Mouse (Mus musculus) adrenal gland, postnatal 4 days (tissue): ENCODE measurements around the gene Hpgds. TPM values are rescaled to one million over a fixed set of nuclear protein-coding genes. Genes with fewer than 3 reads are reported as not detected.

ENCODE experiments used
- DNase-seq, 2 experiments: peaks; one replicate each; pipeline ENCODE4 v3.0.0; 2021 to 2022; ENCODE audit warnings: low spot score in 2 of 2, mixed read lengths in 2 of 2
- long read RNA-seq, 2 experiments: library from polyadenylated mRNA; stranded (forward); transcript quantifications; one replicate each; pipeline ENCODE4 v2.0.0; 2021
- total RNA-seq, 2 experiments: library from RNA; stranded (reverse); gene quantifications; 2 replicates each; pipeline ENCODE4 v1.2.3; 2021

The Hpgds gene
- 1 to 10 TPM; 2.0 to 3.7 TPM for total RNA-seq
- long read RNA-seq, experiment 1, partial matches to known transcripts: 1 of 2 reads
- long read RNA-seq, experiment 1, other reads (novel, unspliced or antisense): 0 of 2 reads
- long read RNA-seq, experiment 2, partial matches to known transcripts: 0 of 3 reads
- long read RNA-seq, experiment 2, other reads (novel, unspliced or antisense): 0 of 3 reads

DNA sequence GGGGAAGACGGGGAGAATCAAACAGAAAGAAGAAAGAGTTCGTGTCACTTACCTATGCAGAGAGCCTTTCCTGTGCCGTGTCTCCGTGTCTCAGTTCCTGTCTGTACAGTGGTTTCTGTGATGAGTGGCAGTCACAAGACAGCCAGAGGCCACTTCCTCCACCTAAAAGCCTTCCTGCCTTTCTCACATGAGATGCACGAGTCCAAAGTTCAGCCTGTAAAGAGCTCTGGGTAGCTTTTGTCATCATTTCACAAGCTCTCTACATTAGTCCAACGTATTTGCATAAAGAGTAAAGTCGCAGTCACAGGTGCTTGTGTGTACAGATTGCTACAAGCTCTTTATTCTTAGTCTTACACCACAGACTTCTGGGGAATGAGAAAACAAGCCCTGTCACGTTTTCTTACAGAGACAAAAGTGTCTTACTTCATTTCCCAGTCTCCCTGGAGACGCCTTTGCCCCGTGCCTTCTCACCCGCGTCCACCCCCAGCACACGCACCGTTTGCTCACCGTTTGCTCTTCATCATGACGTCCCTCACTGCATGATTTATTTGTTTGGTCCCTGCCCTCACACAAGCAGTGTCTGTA, at the start of gene Hpgds:
Hpgds (minus strand) TSS at position 288 of the 585 bp plus-strand sequence.
- no peak for DNase-seq

GRCm38 (mm10) chr6:65164977-65165376, 20.3 kb upstream of the Hpgds start:
- DNase-seq: no peak

GRCm38 (mm10) chr6:65164137-65164536, 19.4 kb upstream of the Hpgds start:
- no peak for DNase-seq

DNA sequence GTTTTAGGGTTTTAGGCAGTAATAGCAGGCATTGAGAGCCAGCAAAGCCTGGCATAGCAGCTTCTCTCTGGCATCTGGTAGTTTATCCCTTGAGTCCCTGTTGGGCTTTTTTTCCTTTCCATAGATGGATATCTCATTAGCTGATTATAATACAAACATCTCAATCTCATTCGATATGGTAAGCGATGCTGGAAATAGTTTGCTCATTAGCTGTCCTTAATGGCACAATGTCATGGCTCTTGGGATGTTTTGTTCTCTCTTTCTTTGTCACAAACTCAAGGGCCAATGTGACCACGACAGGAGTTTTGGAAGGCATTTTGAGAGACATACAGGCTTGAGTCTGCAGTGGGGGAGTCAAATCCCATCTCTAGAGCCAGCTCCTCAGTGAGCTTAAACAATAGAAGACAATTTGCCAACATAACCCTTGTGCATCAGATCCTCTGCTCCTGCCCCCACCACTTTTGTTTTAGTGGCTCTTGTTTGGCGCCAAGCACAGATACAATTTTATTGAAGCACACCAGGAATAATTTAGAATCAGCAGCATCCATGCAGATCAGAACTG, 14.8 kb upstream of the Hpgds start:
- DNase-seq: no peak

DNA sequence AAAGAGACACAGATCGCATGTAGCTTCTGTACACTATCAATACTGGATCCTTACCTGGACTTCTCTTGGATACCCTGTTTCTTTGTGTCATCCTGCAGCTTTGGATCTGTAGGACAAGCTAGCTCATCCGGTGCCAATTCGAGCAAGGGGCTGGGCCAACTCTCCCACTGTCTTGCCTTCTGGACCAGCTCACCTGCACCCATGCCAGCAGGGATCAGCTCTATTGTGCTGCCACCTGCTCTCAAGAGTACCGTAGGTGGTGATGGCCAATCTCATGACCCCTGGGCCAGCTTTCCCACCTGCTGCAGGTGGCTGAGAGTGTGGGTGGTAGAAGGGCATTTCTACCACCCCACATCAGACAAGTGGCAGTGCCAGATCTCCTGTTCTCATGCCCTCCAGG, 12.3 kb upstream of the Hpgds start:
- DNase-seq: no peak

GRCm38 (mm10) chr6:65153570-65153969, 8.9 kb upstream of the Hpgds start:
- DNase-seq: no peak

DNA sequence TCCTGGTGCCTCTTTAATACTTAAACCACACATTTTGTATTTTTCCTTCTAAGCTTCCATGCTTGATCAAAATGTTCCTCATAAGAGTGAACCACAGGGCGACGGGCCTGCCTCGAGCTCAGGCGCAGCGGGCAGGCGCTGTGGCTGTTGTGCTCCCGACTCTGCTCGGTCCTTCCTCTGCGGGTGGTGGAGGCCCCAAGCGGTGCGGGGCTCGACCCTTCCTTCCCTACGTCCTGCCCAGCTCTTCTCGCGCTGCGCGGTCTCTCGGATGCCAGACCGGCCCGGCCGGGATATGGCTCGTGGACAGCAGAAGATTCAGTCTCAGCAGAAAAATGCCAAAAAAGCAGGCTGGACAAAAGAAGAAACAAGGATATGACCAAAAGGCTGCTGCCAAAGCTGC, 6.0 kb upstream of the Hpgds start:
- no peak for DNase-seq

DNA sequence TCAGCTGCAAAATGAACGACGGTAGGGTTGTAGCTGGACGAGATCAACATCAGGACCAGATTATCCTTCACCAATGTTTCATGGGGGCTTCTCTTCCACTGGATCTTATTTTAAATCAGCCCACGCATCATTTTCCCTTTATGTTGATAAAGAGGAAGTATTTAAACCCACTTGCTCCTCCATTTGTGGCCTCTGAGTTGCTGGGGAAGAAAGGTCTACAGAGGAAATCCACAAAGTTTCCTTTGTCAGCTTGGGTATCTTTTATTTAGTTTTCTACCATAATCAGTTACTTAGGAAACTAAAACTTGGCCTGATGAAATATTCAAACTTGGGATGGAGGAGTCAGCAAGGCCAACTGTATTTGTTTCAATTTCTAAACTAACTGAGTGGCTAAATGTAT, 1.7 kb upstream of the Hpgds start:
- DNase-seq: no peak

- DNase-seq: no peak
These were observed 2.4 kb downstream of the Hpgds start for GRCm38 (mm10) chr6:65142316-65142715.

GRCm38 (mm10) chr6:65140750-65141243, 3.9 kb downstream of the Hpgds start:
- DNase-seq: no peak

DNA sequence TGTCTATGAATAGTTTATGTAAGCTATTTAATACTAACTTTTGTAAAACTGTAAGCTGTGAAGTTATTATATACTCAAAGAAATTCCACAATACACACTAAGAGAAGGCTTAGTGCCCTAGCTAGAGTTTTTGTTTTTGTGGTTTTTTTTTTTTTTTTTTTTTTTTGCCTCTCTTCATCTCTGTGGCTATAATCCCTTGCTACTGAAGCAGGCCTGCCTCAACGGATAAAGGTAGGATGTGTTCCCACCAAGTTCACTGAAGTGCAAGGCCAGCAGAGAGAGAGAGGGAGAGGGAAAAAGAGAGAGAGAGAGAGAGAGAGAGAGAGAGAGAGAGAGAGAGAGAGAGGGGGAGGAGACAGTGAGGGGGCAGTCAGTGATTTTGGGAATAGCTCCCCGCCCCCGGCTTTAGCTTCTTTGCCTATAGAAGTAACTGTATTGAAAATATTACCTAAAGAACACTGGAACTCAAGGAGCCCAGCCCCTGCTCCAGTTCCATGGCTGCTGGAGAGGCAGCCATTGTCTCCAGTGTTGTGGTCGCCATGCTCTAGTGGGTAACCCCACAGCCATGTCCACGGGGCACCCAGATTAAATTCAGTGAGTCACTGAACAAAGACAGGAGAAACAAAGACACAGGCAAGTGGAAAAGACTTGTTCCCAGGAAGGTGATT, 4.5 kb downstream of the Hpgds start:
- no peak for DNase-seq

DNA sequence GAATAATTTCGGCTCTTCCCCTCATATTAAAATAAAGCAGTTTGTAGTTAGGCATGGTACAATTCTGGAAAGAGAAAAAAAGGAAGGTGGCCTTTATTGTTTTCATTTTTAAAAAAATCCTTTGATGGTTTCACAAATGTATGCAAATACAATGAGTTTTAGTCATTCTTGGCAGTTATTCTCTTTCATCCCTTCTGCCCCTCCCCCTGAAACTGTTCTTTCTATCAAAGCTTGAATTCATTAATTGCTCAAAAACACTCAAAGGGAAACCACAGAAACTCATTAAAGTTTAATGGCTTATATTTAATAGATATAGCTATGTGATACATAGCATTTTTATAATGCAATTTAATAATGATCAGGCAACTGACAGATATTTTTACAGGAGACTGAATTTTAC, 6.5 kb downstream of the Hpgds start:
- DNase-seq: no peak

- DNase-seq: no peak
These were observed 6.9 kb downstream of the Hpgds start for GRCm38 (mm10) chr6:65137802-65138201.

GRCm38 (mm10) chr6:65132376-65132775, 12.3 kb downstream of the Hpgds start:
- no peak for DNase-seq

GRCm38 (mm10) chr6:65126074-65126726, 18.5 kb downstream of the Hpgds start:
- DNase-seq: no peak

GRCm38 (mm10) chr6:65117540-65117939, 27.2 kb downstream of the Hpgds start:
- no peak for DNase-seq

- DNase-seq: no peak
These were observed 29.8 kb downstream of the Hpgds start for GRCm38 (mm10) chr6:65114902-65115301.

DNA sequence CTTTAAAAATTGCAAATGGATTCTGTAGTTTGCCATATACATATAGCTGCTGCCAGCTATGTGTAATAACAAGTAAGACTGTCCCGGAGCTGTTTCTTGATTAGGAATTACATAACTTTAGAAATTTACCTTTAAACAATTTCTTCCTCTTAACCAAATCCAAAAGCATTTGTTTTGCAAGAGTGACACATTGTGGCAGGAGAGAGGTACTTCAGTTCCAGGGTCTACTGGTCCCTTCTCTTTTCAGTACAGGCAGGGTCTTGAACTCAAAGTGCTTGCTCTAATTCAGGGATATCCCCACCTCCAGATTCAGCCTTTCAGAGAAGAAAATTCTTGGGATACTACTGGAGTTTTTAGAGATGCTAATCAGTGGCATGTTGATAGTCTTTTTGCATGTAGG, 65.6 kb downstream of the Hpgds start:
- no peak for DNase-seq

DNA sequence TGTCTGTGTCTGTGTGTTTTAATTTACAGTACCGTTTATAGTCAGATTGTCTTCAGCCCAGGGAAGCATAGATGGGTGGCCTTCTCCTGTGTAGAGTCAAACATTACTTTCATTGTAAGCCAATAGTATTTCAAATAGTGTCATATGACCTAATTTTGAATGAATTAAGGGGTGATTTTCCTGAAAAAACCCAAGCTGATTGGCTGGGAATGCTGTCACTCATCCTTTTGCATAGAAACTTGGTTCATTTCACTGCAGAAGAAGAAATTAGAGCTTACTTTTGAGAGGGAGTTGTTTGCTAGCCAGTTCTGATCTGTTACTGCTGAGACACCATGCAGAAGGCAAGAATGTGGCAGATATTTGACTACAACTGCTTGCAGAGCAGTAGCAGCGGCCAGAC, 69.5 kb downstream of the Hpgds start:
- DNase-seq: no peak
